Mouse (Mus musculus): ENCODE measurements around the gene St8sia1.

- TF ChIP-seq CTCF (IDR thresholded peaks at IDR 0.05; ENCODE audit: low read depth) = no peak
- TF ChIP-seq EP300 (optimal IDR thresholded peaks at IDR 0.05) = no peak
These were observed 53.0 kb downstream of the St8sia1 start for GRCm38 (mm10) chr6:142911263-142911662.

Data from stomach, postnatal 0 days (tissue).